Mouse (Mus musculus) liver, adult 2 months (tissue): ENCODE results near the gene Slc4a11.

ENCODE experiments used
- CTCF ChIP-seq: fragments of 200-500 bp; IDR thresholded peaks from 2 replicates; pipeline ENCODE4 v1.5.1; 2011; ENCODE audit warnings: low read depth, low read length, control low read depth
- POLR2A ChIP-seq: fragments of 200-500 bp; IDR thresholded peaks from 2 replicates; pipeline ENCODE4 v1.6.1; 2011; ENCODE audit warnings: low read length, control low read depth; ENCODE audit not compliant: insufficient read depth; ENCODE audit errors: extremely low read depth

DNA sequence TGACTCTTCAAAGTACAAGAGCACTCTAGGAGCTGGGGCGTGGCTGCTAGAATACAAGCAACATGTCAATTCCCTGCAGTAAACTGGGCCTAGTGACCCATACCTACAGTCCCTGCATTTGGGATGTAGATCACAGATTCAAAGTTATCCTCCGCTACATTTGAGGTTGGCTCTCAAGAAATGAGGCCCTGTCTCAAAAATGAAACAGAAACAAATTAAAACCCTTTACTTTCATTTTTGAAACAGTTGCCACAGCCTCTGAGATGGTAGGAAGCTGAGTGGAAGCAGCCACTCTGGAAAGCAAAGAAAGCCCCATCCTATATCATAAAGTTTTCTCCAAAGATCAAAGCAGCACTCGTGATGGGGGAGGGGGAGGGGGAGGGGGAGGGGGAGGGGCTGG is 36.1 kb upstream of the Slc4a11 start:
- TF ChIP-seq CTCF (no peak), POLR2A (no peak)
